Mouse (Mus musculus) midbrain, postnatal 0 days (tissue): Measurements from ENCODE around the gene H2-T24. TPM values are rescaled to one million over a fixed set of nuclear protein-coding genes. Genes with fewer than 3 reads are reported as not detected.
A peak's percentile ranks its signal among the peaks of the same experiment; 100 is the strongest.

Experiments used
- ATAC-seq: fragments of 200-750 bp; cut with Nextera tagmentation; 2 replicates; pipeline ENCODE4 v1.8.0; 2017; ENCODE audit warnings: moderate number of reproducible peaks, mild to moderate bottlenecking, moderate TSS enrichment, moderate library complexity; ENCODE audit not compliant: low FRiP score
- DNase-seq: peaks from one replicate; pipeline ENCODE4 v3.0.0-alpha.2; 2015; ENCODE audit warnings: low spot score
- H3K27ac ChIP-seq: fragments of 300-500 bp; sonication (generic); 2 replicates; pipeline ENCODE4 v1.5.1; 2014; ENCODE audit warnings: low read depth, mild to moderate bottlenecking, low read length, mixed read lengths
- H3K27me3 ChIP-seq: fragments of 300-500 bp; sonication (generic); 2 replicates; pipeline ENCODE4 v1.6.1; 2014; ENCODE audit warnings: low read length, control low read depth, mixed read lengths; ENCODE audit not compliant: insufficient read depth
- H3K36me3 ChIP-seq: fragments of 300-500 bp; sonication (generic); 2 replicates; pipeline ENCODE4 v1.6.1; 2014; ENCODE audit warnings: low read length, control low read depth, mixed read lengths; ENCODE audit not compliant: insufficient read depth
- H3K4me1 ChIP-seq: fragments of 300-500 bp; sonication (generic); 2 replicates; pipeline ENCODE4 v1.6.1; 2014; ENCODE audit warnings: mild to moderate bottlenecking, control low read depth, antibody characterized with exemption, low read length, mixed read lengths; ENCODE audit not compliant: insufficient read depth
- H3K4me2 ChIP-seq: fragments of 300-500 bp; sonication (generic); 2 replicates; pipeline ENCODE4 v1.6.1; 2014; ENCODE audit warnings: low read depth, mild to moderate bottlenecking, low read length, mixed read lengths; ENCODE audit not compliant: poor library complexity, severe bottlenecking
- H3K4me3 ChIP-seq: fragments of 300-500 bp; sonication (generic); 2 replicates; pipeline ENCODE4 v1.5.1; 2014; ENCODE audit warnings: low read depth, mild to moderate bottlenecking, low read length, moderate library complexity
- H3K9ac ChIP-seq: fragments of 300-500 bp; sonication (generic); replicated peaks from 2 replicates; pipeline ENCODE4 v1.6.1; 2014; ENCODE audit warnings: mild to moderate bottlenecking, low read length, moderate library complexity, mixed read lengths; ENCODE audit not compliant: poor library complexity, severe bottlenecking
- H3K9me3 ChIP-seq: fragments of 300-500 bp; sonication (generic); 2 replicates; pipeline ENCODE4 v1.6.1; 2016; ENCODE audit warnings: low read length, control low read depth
- CTCF ChIP-seq: IDR thresholded peaks from 2 replicates; pipeline ENCODE4 v1.5.1; 2016; ENCODE audit warnings: antibody characterized with exemption, mild to moderate bottlenecking
- WGBS: fragments of 180-500 bp; shearing (Covaris S2); extraction: QIAGEN DNeasy Blood & Tissue Kit; methylation state at CpG from one replicate; pipeline ENCODE4 v1.1.7; 2014; 5-methylcytosine and 5-hydroxymethylcytosine counted together
- polyA plus RNA-seq: library from polyadenylated mRNA; unstranded; fragments of >200 nt; fragmentation: Nextera tagmentation; extraction: Ambion mirVana; gene quantifications from 2 replicates; pipeline ENCODE4 v1.2.1, GENCODE M21; 2015
- total RNA-seq: library from RNA; depleted of rRNA; stranded (reverse); fragments of >200 nt; gene quantifications from 2 replicates; pipeline ENCODE4 v1.2.3, GENCODE M21; 2014

Gene H2-T24
- total and polyA plus RNA-seq, 2 experiments from 2014 or later = 0.16 to 7.2 TPM

DNA sequence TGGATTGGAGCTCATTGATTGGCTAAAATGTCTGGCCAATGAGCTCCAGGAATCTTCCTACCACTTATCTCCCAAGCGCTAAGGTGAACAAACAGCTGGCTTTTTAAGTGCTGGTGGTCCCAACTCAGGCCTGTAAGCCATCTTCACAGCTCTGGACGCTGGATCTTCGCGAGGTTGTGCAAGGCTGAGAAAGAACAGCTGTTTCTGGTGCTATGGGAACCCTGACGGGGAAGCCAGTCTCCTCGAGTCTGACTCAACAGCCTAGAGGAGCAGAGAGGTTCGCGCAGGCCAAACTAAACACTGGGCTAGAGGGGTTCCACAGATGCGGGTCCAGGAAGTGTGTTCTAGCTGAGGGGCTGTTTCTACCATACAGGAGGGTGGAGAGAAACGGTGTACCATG, 28.6 kb downstream of the H2-T24 start:
- Histone ChIP-seq H3K9ac (no peak overlapping the region), H3K9me3 (no peaks in the 10 kb centered on the region), H3K27me3 (no peaks in the 10 kb centered on the region), H3K36me3 (peaks cover 24% of the 10 kb centered on the region), H3K4me3 (no peak overlapping the region), H3K4me2 (no peak overlapping the region), H3K4me1 (no peaks in the 10 kb centered on the region; the same call in 1 of the 2 replicates), H3K27ac (no peak overlapping the region)
- 54% methylated on average over 10 of the region's 10 CpGs for WGBS
- DNase-seq (no peak), ATAC-seq (no peak)
- TF ChIP-seq CTCF = no peak

DNA sequence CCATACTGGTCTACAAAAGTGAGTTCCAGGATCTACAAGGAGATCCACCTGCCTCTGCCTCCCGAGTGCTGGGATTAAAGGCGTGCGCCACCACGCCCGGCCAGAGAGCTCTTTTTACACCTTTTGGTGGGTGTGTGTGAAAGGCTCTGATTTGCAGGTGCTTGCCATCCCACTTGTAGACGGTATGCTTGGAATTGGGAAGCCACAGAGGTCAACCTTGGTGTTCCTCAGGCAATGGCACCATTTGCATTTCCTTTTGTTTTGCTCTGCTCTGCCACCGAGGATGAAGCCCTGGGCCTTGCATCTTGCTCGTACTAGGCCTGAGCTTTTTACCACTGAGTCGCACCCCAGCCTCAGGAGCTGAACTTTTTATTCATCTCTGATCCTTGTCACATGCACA, 38.6 kb downstream of the H2-T24 start:
- Histone ChIP-seq H3K9ac (no peak overlapping the region), H3K27ac (no peak overlapping the region), H3K4me2 (no peak overlapping the region), H3K4me1 (peaks cover 14% of the 10 kb centered on the region), H3K9me3 (no peaks in the 10 kb centered on the region), H3K36me3 (peaks cover 32% of the 10 kb centered on the region), H3K27me3 (no peaks in the 10 kb centered on the region), H3K4me3 (no peak overlapping the region)
- 91% methylated on average over 9 of the region's 9 CpGs for WGBS
- DNase-seq (no peak), ATAC-seq (no peak)
- no peak for TF ChIP-seq CTCF

DNA sequence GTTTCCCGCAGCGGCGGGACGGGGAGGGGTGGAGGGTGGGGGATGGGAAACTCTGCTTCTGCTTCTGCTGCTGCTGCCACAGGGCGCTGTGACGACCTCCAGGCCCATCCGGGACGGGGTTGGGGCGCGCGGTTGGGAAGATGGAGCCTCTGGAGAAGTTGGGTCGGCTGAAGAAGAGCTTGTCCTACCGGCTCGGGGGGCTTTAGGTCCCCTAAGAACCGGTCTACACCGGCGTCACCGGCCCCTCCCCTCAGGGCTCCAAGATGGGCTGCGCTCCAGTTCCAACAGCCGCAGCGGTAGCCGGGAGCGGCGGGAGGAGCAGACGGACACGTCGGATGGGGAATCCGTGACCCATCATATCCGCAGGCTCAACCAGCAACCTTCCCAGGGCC, 40.0 kb downstream of the H2-T24 start:
- Histone ChIP-seq H3K4me1 (peaks cover 14% of the 10 kb centered on the region), H3K9ac (peak overlapping the region; percentile 88), H3K4me3 (peak overlapping the region; percentile 89), H3K36me3 (peaks cover 21% of the 10 kb centered on the region), H3K27me3 (no peaks in the 10 kb centered on the region), H3K9me3 (no peaks in the 10 kb centered on the region), H3K27ac (peak overlapping the region; percentile 98), H3K4me2 (peak overlapping the region; percentile 67)
- peak; percentile 57 for DNase-seq
- peak; percentile 38 for ATAC-seq
- TF ChIP-seq CTCF = no peak
- 1% methylated on average over 25 of the region's 29 CpGs for WGBS

- peak within 1 kb of the TSS; percentile 89 for H3K4me3 ChIP-seq
- DNase-seq = peak; percentile 93
- H3K4me2 ChIP-seq = peak within 1 kb of the TSS; percentile 67
- peak within 1 kb of the TSS; percentile 98 for H3K27ac ChIP-seq
- H3K36me3 ChIP-seq = peaks cover 17% of the 10 kb centered on the region
- TF ChIP-seq CTCF = no peak; the same call in 1 of the 2 replicates
- peak within 1 kb of the TSS; percentile 88 for H3K9ac ChIP-seq
- peaks cover 14% of the 10 kb centered on the region for H3K4me1 ChIP-seq
- peak; percentile 82 for ATAC-seq
- no peaks in the 10 kb centered on the region for H3K9me3 ChIP-seq
- under 1% methylated on average over 94 of the region's 109 CpGs for WGBS
- no peaks in the 10 kb centered on the region for H3K27me3 ChIP-seq
These were observed 40.7 kb downstream of the H2-T24 start, which contains the start of the genes Gnl1 and Prr3 for GRCm38 (mm10) chr17:35979401-35980362. Gnl1 (plus strand) TSS chr17:35979851. Prr3 (minus strand) TSS chr17:35980236.

GRCm38 (mm10) chr17:35978811-35979400, 41.5 kb downstream of the H2-T24 start:
- ATAC-seq = peak; percentile 88
- Histone ChIP-seq H3K27ac (peak overlapping the region; percentile 98), H3K9me3 (no peaks in the 10 kb centered on the region), H3K4me1 (peaks cover 14% of the 10 kb centered on the region), H3K4me2 (peak overlapping the region; percentile 67), H3K36me3 (peaks cover 21% of the 10 kb centered on the region), H3K9ac (peak overlapping the region; percentile 88), H3K4me3 (peak overlapping the region; percentile 89), H3K27me3 (no peaks in the 10 kb centered on the region)
- peak; percentile 7; the same call in 1 of the 2 replicates for TF ChIP-seq CTCF
- under 1% methylated on average over 41 of the region's 41 CpGs for WGBS
- DNase-seq = peak; percentile 93

DNA sequence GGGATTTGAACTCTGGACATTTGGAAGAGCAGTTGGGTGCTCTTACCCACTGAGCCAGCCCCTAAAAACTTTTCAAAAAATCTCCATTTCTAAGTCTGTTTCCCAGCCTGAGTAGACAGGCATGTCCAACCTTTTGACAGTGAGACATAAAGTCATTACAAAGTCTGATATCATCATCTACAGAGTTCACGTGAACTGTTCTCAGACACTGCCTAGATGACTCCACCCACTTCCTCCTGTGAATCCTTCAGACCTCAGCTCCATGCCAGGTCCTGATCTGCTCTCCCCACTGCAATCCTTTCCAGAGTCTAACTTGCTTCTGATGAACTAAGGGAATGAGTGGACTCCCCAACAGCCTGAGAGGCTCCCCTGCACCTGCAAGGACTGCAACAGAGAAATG, 48.2 kb downstream of the H2-T24 start:
- peaks cover 21% of the 10 kb centered on the region for H3K36me3 ChIP-seq
- 37% methylated on average over 1 of the region's 1 CpGs for WGBS
- TF ChIP-seq CTCF = no peak
- H3K27me3 ChIP-seq = no peaks in the 10 kb centered on the region
- H3K4me2 ChIP-seq = no peak overlapping the region
- H3K4me3 ChIP-seq = no peak overlapping the region
- H3K4me1 ChIP-seq = peaks cover 5% of the 10 kb centered on the region
- no peaks in the 10 kb centered on the region for H3K9me3 ChIP-seq
- DNase-seq = no peak
- no peak overlapping the region for H3K9ac ChIP-seq
- no peak for ATAC-seq
- H3K27ac ChIP-seq = no peak overlapping the region
